Mouse (Mus musculus) hindbrain, embryonic 16.5 days (tissue): ENCODE measurements around the gene Foxa1. TPM values are rescaled to one million over a fixed set of nuclear protein-coding genes. Genes with fewer than 3 reads are reported as not detected.

ENCODE experiments used
- ATAC-seq: fragments of 200-750 bp; cut with Nextera tagmentation; 2 replicates; pipeline ENCODE4 v1.8.0; 2017; ENCODE audit warnings: moderate TSS enrichment, moderate library complexity
- H3K27ac ChIP-seq: fragments of 300-500 bp; sonication (generic); 2 replicates; pipeline ENCODE4 v1.5.1; 2014; ENCODE audit warnings: low read depth, mild to moderate bottlenecking, control low read depth, low read length, moderate library complexity
- H3K27me3 ChIP-seq: fragments of 300-500 bp; sonication (generic); replicated peaks from 2 replicates; pipeline ENCODE4 v1.6.1; 2014; ENCODE audit warnings: low read length; ENCODE audit not compliant: control insufficient read depth, insufficient read depth
- H3K36me3 ChIP-seq: fragments of 300-500 bp; sonication (generic); 2 replicates; pipeline ENCODE4 v1.6.1; 2014; ENCODE audit warnings: mild to moderate bottlenecking, low read length, moderate library complexity, mixed read lengths; ENCODE audit not compliant: control insufficient read depth, insufficient read depth
- H3K4me1 ChIP-seq: fragments of 300-500 bp; sonication (generic); 2 replicates; pipeline ENCODE4 v1.6.1; 2014; ENCODE audit warnings: low read depth, low read length; ENCODE audit not compliant: control insufficient read depth, insufficient read depth
- H3K4me2 ChIP-seq: fragments of 300-500 bp; sonication (generic); 2 replicates; pipeline ENCODE4 v1.6.1; 2014; ENCODE audit warnings: mild to moderate bottlenecking, low read length, control low read depth, moderate library complexity
- H3K4me3 ChIP-seq: fragments of 300-500 bp; sonication (generic); 2 replicates; pipeline ENCODE4 v1.5.1; 2014; ENCODE audit warnings: mild to moderate bottlenecking, low read length, control low read depth, moderate library complexity
- H3K9ac ChIP-seq: fragments of 300-500 bp; sonication (generic); 2 replicates; pipeline ENCODE4 v1.6.1; 2014; ENCODE audit warnings: low read depth, mild to moderate bottlenecking, control low read depth, low read length, moderate library complexity
- H3K9me3 ChIP-seq: fragments of 300-500 bp; sonication (generic); 2 replicates; pipeline ENCODE4 v1.6.1; 2014; ENCODE audit warnings: mild to moderate bottlenecking, low read length, moderate library complexity; ENCODE audit not compliant: control insufficient read depth
- WGBS: fragments of 180-500 bp; shearing (Covaris S2); extraction: QIAGEN DNeasy Blood & Tissue Kit; methylation state at CpG from one replicate; pipeline ENCODE4 v1.1.7; 2014; 5-methylcytosine and 5-hydroxymethylcytosine counted together
- polyA plus RNA-seq: library from polyadenylated mRNA; unstranded; fragments of >200 nt; fragmentation: Nextera tagmentation; extraction: Ambion mirVana; gene quantifications from 2 replicates; pipeline ENCODE4 v1.2.1, GENCODE M21; 2015

Gene Foxa1
- polyA plus RNA-seq, 1 experiment from 2014 or later: 0.18 TPM

GRCm38 (mm10) chr12:57542746-57543626, 3.7 kb downstream of the Foxa1 start:
- Histone ChIP-seq H3K4me1 (peaks cover 10% of the 10 kb centered on the region), H3K4me3 (peak overlapping the region; percentile 5; the same call in 1 of the 2 replicates), H3K27me3 (peaks cover 62% of the 10 kb centered on the region), H3K9ac (no peak overlapping the region), H3K9me3 (peaks cover 4% of the 10 kb centered on the region; the same call in 1 of the 2 replicates), H3K27ac (no peak overlapping the region), H3K4me2 (no peak overlapping the region), H3K36me3 (no peaks in the 10 kb centered on the region)
- 1% methylated on average over 59 of the region's 63 CpGs for WGBS
- no peak for ATAC-seq

- 1% methylated on average over 41 of the region's 46 CpGs for WGBS
- H3K4me2 ChIP-seq: no peak overlapping the region
- H3K9ac ChIP-seq: no peak overlapping the region
These were observed 4.6 kb downstream of the Foxa1 start for GRCm38 (mm10) chr12:57541931-57542745.

GRCm38 (mm10) chr12:57541118-57541517, 5.6 kb downstream of the Foxa1 start:
- peaks cover 57% of the 10 kb centered on the region for H3K27me3 ChIP-seq
- no peak for ATAC-seq
- H3K4me2 ChIP-seq: no peak overlapping the region
- H3K9me3 ChIP-seq: peaks cover 3% of the 10 kb centered on the region; the same call in 1 of the 2 replicates
- H3K4me3 ChIP-seq: no peak overlapping the region
- peaks cover 8% of the 10 kb centered on the region for H3K4me1 ChIP-seq
- WGBS: 7% methylated on average over 6 of the region's 6 CpGs
- no peaks in the 10 kb centered on the region for H3K36me3 ChIP-seq
- H3K27ac ChIP-seq: no peak overlapping the region
- H3K9ac ChIP-seq: no peak overlapping the region

More at GRCm38 (mm10) chr12:57541931-57542745, 4.6 kb downstream of the Foxa1 start:
- Histone ChIP-seq H3K27me3 (peaks cover 58% of the 10 kb centered on the region), H3K27ac (no peak overlapping the region), H3K36me3 (no peaks in the 10 kb centered on the region), H3K4me3 (no peak overlapping the region), H3K9me3 (peaks cover 3% of the 10 kb centered on the region; the same call in 1 of the 2 replicates), H3K4me1 (peaks cover 10% of the 10 kb centered on the region)
- ATAC-seq: no peak

GRCm38 (mm10) chr12:57539551-57539985, 7.1 kb downstream of the Foxa1 start:
- Histone ChIP-seq H3K27me3 (peaks cover 65% of the 10 kb centered on the region), H3K4me1 (no peaks in the 10 kb centered on the region), H3K9ac (no peak overlapping the region), H3K4me2 (no peak overlapping the region), H3K9me3 (peaks cover 3% of the 10 kb centered on the region; the same call in 1 of the 2 replicates), H3K36me3 (no peaks in the 10 kb centered on the region), H3K27ac (no peak overlapping the region), H3K4me3 (no peak overlapping the region)
- under 1% methylated on average over 10 of the region's 10 CpGs for WGBS
- no peak for ATAC-seq

- Histone ChIP-seq H3K9me3 (peaks cover 3% of the 10 kb centered on the region; the same call in 1 of the 2 replicates), H3K4me1 (no peaks in the 10 kb centered on the region), H3K9ac (no peak overlapping the region), H3K36me3 (no peaks in the 10 kb centered on the region), H3K4me2 (peak overlapping the region; percentile 30), H3K4me3 (peak overlapping the region; percentile 3; the same call in 1 of the 2 replicates), H3K27ac (no peak overlapping the region), H3K27me3 (peaks cover 71% of the 10 kb centered on the region)
- no peak for ATAC-seq
- WGBS: under 1% methylated on average over 61 of the region's 63 CpGs
These were observed 7.8 kb downstream of the Foxa1 start for GRCm38 (mm10) chr12:57538588-57539550.

GRCm38 (mm10) chr12:57537791-57538587, 8.7 kb downstream of the Foxa1 start:
- Histone ChIP-seq H3K36me3 (no peaks in the 10 kb centered on the region), H3K9me3 (peaks cover 2% of the 10 kb centered on the region; the same call in 1 of the 2 replicates), H3K27me3 (peaks cover 72% of the 10 kb centered on the region), H3K27ac (no peak overlapping the region), H3K9ac (no peak overlapping the region), H3K4me3 (no peak overlapping the region), H3K4me2 (peak overlapping the region; percentile 30), H3K4me1 (no peaks in the 10 kb centered on the region)
- no peak for ATAC-seq
- WGBS: 1% methylated on average over 21 of the region's 21 CpGs

- Histone ChIP-seq H3K9me3 (no peaks in the 10 kb centered on the region), H3K4me3 (no peak overlapping the region), H3K27me3 (peaks cover 73% of the 10 kb centered on the region), H3K4me2 (no peak overlapping the region), H3K36me3 (no peaks in the 10 kb centered on the region), H3K9ac (no peak overlapping the region), H3K4me1 (no peaks in the 10 kb centered on the region), H3K27ac (no peak overlapping the region)
- WGBS: 3% methylated on average over 11 of the region's 11 CpGs
- ATAC-seq: no peak
These were observed 9.6 kb downstream of the Foxa1 start for GRCm38 (mm10) chr12:57536909-57537670.
